Mouse (Mus musculus): ENCODE data around the gene Stum.

- TF ChIP-seq EP300 (IDR thresholded peaks at IDR 0.05), result no peak
- TF ChIP-seq CTCF (IDR thresholded peaks at IDR 0.05), result no peak
Observed at GRCm38 (mm10) chr1:180415064-180415463, 68.2 kb downstream of the Stum start.
